Mouse (Mus musculus) forebrain, embryonic 10.5 days (tissue): ENCODE results near the gene Olfr653. TPM values are rescaled to one million over a fixed set of nuclear protein-coding genes. Genes with fewer than 3 reads are reported as not detected.

ENCODE experiments used
- polyA plus RNA-seq: library from polyadenylated mRNA; unstranded; fragments of >200 nt; fragmentation: Nextera tagmentation; extraction: Ambion mirVana; gene quantifications from 2 replicates; pipeline ENCODE4 v1.2.1, GENCODE M21; 2016

Gene Olfr653
- polyA plus RNA-seq, 1 experiment from 2014 or later, result not detected

Other genes starting within 250 kb of the Olfr653 start
- not detected in 2 replicates for gene Trim34b, start 247.8 kb upstream of the Olfr653 start, polyA plus RNA-seq
- gene Trim12c, start 224.0 kb upstream of the Olfr653 start, polyA plus RNA-seq, result 0.23 and 0.68 TPM in 2 replicates
- not detected in 2 replicates for gene Trim30b, start 207.4 kb upstream of the Olfr653 start, polyA plus RNA-seq
- gene Trim30c, start 176.5 kb upstream of the Olfr653 start, polyA plus RNA-seq, result 0.11 TPM in 1 of 2 replicates, not detected in the other
- gene Trim30a, start 112.1 kb upstream of the Olfr653 start, polyA plus RNA-seq, result 0.26 and 0.37 TPM in 2 replicates
- gene Trim30d, start 69.5 kb upstream of the Olfr653 start, polyA plus RNA-seq, result 0.11 TPM in 1 of 2 replicates, not detected in the other
- not detected in 2 replicates for gene Olfr651, start 27.2 kb upstream of the Olfr653 start, polyA plus RNA-seq
- gene Olfr652, start 16.4 kb upstream of the Olfr653 start, polyA plus RNA-seq, result not detected in 2 replicates
- gene Olfr654, start 9.7 kb downstream of the Olfr653 start, polyA plus RNA-seq, result not detected in 2 replicates
- not detected in 2 replicates for gene Olfr655, start 24.5 kb downstream of the Olfr653 start, polyA plus RNA-seq
- gene Olfr656, start 36.6 kb downstream of the Olfr653 start, polyA plus RNA-seq, result 0.09 TPM in 1 of 2 replicates, not detected in the other
- not detected in 2 replicates for gene Olfr657, start 47.5 kb downstream of the Olfr653 start, polyA plus RNA-seq
- gene Olfr658, start 70.0 kb downstream of the Olfr653 start, polyA plus RNA-seq, result 0.06 and 0.07 TPM in 2 replicates
- gene Olfr659, start 89.4 kb downstream of the Olfr653 start, polyA plus RNA-seq, result not detected in 2 replicates
- gene Olfr661, start 109.2 kb downstream of the Olfr653 start, polyA plus RNA-seq, result not detected in 2 replicates
- not detected in 2 replicates for gene Usp17le, start 200.2 kb downstream of the Olfr653 start, polyA plus RNA-seq